Mouse (Mus musculus): Measurements from ENCODE around the gene Samd15.

Gene Samd15

DNA sequence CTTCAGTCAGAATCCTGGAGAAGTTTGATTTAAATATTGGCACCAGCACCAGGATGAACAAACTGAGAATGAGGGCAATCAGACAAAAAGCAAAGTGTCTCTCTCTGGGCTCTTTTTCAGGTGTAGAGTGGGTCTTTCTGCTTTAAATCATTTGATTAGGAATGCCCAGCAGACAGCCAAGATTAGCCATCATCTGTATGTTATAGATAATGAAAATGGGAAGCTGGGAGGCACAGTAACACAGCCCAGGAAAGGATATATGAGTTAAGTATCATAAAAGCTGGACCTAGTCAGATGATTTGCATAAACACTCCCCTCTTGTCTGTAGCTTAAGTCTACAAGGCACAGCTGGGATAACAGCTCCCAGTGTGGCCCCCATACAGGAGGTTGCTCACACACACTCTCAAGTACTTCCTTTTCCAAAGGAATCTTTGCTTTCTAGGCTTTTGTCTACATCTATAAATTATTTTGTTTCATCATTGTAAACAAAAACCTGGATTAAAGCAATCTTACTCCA lies 30.9 kb downstream of the Samd15 start:
- DNase-seq (ENCODE audit: low read depth, low spot score), result no peak

DNA sequence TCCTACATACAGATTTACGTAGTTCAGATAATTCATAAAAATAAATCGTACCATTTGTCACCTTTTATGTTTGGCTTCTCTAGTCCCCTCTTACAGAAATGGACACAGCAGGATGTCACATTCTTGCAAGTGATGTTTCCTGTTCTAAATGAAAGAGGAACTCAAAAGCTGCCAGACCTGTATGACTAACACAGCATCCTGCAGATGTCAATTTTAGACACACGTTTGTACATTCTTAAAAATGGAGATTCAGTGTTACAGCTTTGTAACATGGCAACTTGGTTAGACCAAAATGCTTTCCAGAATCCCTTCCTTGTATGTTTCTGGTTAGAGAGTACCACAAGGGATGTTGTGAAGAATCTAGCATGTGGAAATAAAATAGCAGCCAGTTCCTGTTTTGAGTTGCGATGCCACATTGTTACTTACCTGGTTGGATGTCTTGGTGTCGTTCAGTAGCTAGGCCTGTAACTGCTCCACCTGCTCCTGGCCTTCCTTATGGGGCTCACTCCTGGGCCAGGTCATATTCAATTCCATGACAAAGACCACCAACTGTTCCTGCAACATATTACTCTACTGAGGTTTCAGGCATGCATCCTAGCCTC lies 37.5 kb downstream of the Samd15 start:
- peak; percentile 22 for DNase-seq (ENCODE audit: low read depth, low spot score)

DNA sequence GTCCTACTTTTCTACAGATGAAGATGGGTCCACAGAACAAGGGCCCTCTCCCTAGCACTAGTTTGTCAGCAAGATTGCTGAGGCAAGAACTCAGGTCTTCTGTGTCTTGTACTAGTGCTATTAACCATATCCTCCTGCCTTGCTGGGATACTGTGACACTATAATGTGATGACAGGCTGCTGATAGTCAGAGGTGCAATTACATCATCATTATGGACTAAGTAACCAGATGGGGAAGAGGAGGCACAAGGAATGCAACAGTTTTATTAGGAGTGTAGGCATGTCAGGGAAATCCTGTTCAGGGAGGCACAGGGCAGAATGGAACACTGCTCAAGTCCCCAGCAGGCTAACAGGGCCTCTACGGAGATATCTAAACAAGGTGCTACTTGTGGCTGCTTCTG lies 39.1 kb downstream of the Samd15 start, which contains the start of gene Noxred1:
Noxred1 (minus strand) TSS at position 101 of the 400 bp plus-strand sequence.
- DNase-seq (ENCODE audit: low read depth, low spot score), result no peak

DNA sequence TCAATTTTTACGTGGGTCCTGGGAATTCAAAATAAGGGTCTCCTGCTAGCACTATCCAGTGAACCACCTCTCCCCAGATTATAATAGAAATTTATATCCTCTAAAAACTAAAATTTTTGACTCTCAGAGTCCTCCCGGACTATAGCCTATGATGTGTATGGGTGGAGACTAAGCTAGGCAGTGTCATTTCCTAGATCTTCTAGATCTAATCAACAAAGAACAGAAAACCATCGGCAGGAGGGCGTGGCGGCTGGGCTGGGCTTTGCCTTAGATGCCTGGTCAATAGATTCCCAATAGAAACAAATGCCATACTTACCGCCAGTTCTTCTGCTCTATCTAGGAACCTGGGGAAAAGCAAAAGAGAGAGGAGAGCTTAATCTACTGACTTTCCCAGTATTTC lies 50.6 kb downstream of the Samd15 start:
- DNase-seq (ENCODE audit: low read depth, low spot score), result peak; percentile 22

DNA sequence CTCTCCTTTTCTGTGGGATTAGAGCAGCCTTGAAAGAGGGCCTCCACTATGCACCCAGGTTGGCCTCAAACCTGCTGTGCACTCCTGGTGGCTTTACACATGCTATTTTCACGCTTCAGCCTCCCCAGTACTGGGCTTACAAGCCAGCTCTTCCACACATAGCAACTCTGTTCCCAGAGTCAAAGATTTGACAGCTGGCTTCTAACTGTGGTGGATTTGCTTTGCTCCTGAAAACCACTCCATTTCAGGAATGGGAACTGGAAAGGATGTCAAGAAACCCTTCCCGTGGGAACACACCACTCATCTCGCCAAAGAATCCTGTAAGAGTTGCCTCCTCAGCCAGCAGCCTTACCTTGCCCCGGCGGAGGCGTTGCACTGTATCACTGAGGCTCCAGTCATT lies 54.4 kb downstream of the Samd15 start:
- no peak for DNase-seq (ENCODE audit: low read depth, low spot score)

DNA sequence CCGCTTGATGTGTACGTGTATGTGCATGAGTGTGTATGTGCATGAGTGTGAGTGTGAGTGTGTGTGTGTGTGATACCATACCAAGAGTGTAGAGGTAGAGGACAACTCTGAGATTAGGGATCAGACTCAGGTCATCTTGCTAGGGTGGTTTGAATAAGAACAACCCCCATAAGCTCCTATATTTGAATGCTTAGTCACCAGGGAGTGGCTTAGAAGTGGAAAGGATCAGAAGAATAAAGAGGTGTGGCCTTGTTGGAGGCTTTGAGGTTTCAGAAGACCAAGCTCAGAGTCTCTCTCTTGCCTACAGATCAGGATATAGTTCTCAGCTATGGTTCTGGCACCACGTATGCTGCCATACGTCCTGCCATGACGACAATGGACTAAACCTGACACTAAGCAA lies 57.1 kb downstream of the Samd15 start:
- DNase-seq (ENCODE audit: low read depth, low spot score), result peak; percentile 37

DNA sequence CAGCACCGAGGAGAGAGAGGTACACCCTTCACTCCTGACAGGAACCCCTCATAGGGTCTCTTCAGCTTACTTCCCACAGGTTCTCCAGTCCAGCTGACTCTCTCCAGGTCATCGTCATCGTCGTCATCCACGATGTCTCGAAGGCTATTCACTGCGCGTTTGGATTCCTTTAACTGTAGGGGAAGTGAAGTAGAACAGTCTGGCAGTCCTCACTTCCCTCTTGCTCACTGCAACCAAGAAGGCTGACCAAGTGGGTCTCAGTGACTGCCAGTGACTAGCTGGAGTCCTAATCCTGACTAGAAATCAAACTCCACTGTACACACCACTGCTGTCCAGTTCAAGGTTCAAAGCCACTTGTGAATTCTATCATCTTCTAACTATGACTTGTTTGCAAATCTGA lies 61.0 kb downstream of the Samd15 start:
- DNase-seq (ENCODE audit: low read depth, low spot score), result no peak

Data from R1 (cell line).